Mouse (Mus musculus): Measurements from ENCODE around the gene Hydin.

DNA sequence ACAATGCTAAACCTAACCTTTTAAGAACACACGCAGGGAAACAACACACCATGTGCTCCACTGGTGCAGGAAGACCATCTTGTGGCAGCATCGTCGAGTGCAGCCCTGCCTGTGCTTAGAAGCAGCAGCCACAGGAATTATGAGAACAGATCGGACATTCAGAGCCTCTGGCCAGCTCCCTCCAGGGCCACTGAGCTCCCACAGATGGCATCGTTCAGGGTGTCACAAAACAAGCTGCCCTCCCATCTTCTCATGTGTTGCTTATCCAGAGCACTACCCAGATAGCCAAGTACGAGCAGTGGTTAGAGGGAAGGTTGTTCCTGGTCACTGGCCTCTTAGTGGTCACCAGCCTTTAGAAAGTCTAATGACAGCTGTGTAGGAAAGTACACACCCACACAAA lies 382.5 kb downstream of the Hydin start:
- no peak for TF ChIP-seq POLR2AphosphoS2 (IDR thresholded peaks at IDR 0.05; ENCODE audit: low read depth, low read length)
- TF ChIP-seq CTCF (conservative IDR thresholded peaks at IDR 0.05 in 1 of 2, IDR thresholded peaks at IDR 0.05 in 1 of 2; ENCODE audit: low read depth in 2 of 2, low read length in 2 of 2): no peak
- TF ChIP-seq MEF2A (IDR thresholded peaks at IDR 0.05; ENCODE audit: borderline replicate concordance, low read depth, low read length): no peak
- TF ChIP-seq ETS1 (conservative IDR thresholded peaks at IDR 0.05; ENCODE audit: low read depth, low read length): no peak
- no peak for TF ChIP-seq ZKSCAN1 (IDR thresholded peaks at IDR 0.05; ENCODE audit: borderline replicate concordance, low read depth, low read length)
- TF ChIP-seq UBTF (IDR thresholded peaks at IDR 0.05; ENCODE audit: low read depth, low read length): no peak
- TF ChIP-seq SIN3A (IDR thresholded peaks at IDR 0.05; ENCODE audit: low read length): no peak
- no peak for TF ChIP-seq POLR2A (IDR thresholded peaks at IDR 0.05; ENCODE audit: low read depth, low read length)
- no peak for TF ChIP-seq MAX (IDR thresholded peaks at IDR 0.05; ENCODE audit: low read length)

All from CH12.LX (cell line).